Mouse (Mus musculus): ENCODE measurements around the gene Rps26. TPM values are rescaled to one million over a fixed set of nuclear protein-coding genes. Genes with fewer than 3 reads are reported as not detected.
"Not testable (repeated sequence)": the region's sequence is repeated elsewhere in the genome, so short reads cannot be mapped to it uniquely, and the experiment has no call there.

Rps26 gene
- total and polyA plus RNA-seq, 3 experiments, result 1,182 to 5,947 (median 4,124) TPM

- TF ChIP-seq POLR2AphosphoS5 (IDR thresholded peaks at IDR 0.05; ENCODE audit: insufficient replicate concordance, low read depth, low read length), result no peak
- no peak for TF ChIP-seq GATA2 (IDR thresholded peaks at IDR 0.05; ENCODE audit: borderline replicate concordance, low read depth, low read length)
- TF ChIP-seq TAL1 (conservative IDR thresholded peaks at IDR 0.05; ENCODE audit: low read depth, low read length), result no peak
- no peak for TF ChIP-seq CTCF (IDR thresholded peaks at IDR 0.05; ENCODE audit: low read depth, low read length)
- no peak for TF ChIP-seq GATA1 (IDR thresholded peaks at IDR 0.05; ENCODE audit: borderline replicate concordance, low read length)
- H3K27me3 ChIP-seq (ENCODE audit: insufficient read depth, low read length), result no peaks in the 10 kb centered on the region
- no peak for DNase-seq (ENCODE audit: low spot score)
- peaks cover 18% of the 10 kb centered on the region for H3K4me1 ChIP-seq (ENCODE audit: insufficient read depth, low read depth, low read length)
- no peak overlapping the region for H3K4me3 ChIP-seq (ENCODE audit: low read depth, low read length)
- no peaks in the 10 kb centered on the region for H3K9me3 ChIP-seq (replicated peaks)
- H3K36me3 ChIP-seq (replicated peaks), result peaks cover 33% of the 10 kb centered on the region
- no peak for ATAC-seq (ENCODE audit: extremely low read depth, insufficient number of reproducible peaks, low FRiP score, poor library complexity, severe bottlenecking)
These were observed 3.8 kb downstream of the Rps26 start for GRCm38 (mm10) chr10:128622702-128623101.

GRCm38 (mm10) chr10:128621986-128622520, 4.5 kb downstream of the Rps26 start:
- no peaks in the 10 kb centered on the region for H3K9me3 ChIP-seq (replicated peaks)
- DNase-seq (ENCODE audit: low spot score) (no peak), ATAC-seq (ENCODE audit: extremely low read depth, insufficient number of reproducible peaks, low FRiP score, poor library complexity, severe bottlenecking) (no peak)
- 0 out of 2 replicates have a peak, but pooled peaks cover 3% of the 10 kb centered on the region for H3K27me3 ChIP-seq (ENCODE audit: insufficient read depth, low read length)
- peaks cover 14% of the 10 kb centered on the region for H3K4me1 ChIP-seq (ENCODE audit: insufficient read depth, low read depth, low read length)
- H3K4me3 ChIP-seq (ENCODE audit: low read depth, low read length), result no peak overlapping the region
- TF ChIP-seq GATA2 (IDR thresholded peaks at IDR 0.05; ENCODE audit: borderline replicate concordance, low read depth, low read length) (no peak), GATA1 (IDR thresholded peaks at IDR 0.05; ENCODE audit: borderline replicate concordance, low read length) (no peak), TAL1 (conservative IDR thresholded peaks at IDR 0.05; ENCODE audit: low read depth, low read length) (no peak), POLR2AphosphoS5 (IDR thresholded peaks at IDR 0.05; ENCODE audit: insufficient replicate concordance, low read depth, low read length) (no peak; the same call in 1 of the 2 replicates), CTCF (IDR thresholded peaks at IDR 0.05; ENCODE audit: low read depth, low read length) (no peak)
- H3K36me3 ChIP-seq (replicated peaks), result peaks cover 33% of the 10 kb centered on the region

- Histone ChIP-seq H3K27me3 (ENCODE audit: insufficient read depth, low read length) (peaks cover 4% of the 10 kb centered on the region; the same call in 1 of the 2 replicates), H3K4me1 (ENCODE audit: insufficient read depth, low read depth, low read length) (peaks cover 23% of the 10 kb centered on the region), H3K36me3 (replicated peaks) (peaks cover 26% of the 10 kb centered on the region), H3K4me3 (ENCODE audit: low read depth, low read length) (no peak overlapping the region), H3K9me3 (replicated peaks) (no peaks in the 10 kb centered on the region)
- TF ChIP-seq GATA2 (IDR thresholded peaks at IDR 0.05; ENCODE audit: borderline replicate concordance, low read depth, low read length), result no peak
- TF ChIP-seq POLR2AphosphoS5 (IDR thresholded peaks at IDR 0.05; ENCODE audit: insufficient replicate concordance, low read depth, low read length), result no peak
- TF ChIP-seq TAL1 (conservative IDR thresholded peaks at IDR 0.05; ENCODE audit: low read depth, low read length), result no peak
- no peak for TF ChIP-seq CTCF (IDR thresholded peaks at IDR 0.05; ENCODE audit: low read depth, low read length)
- no peak for TF ChIP-seq GATA1 (IDR thresholded peaks at IDR 0.05; ENCODE audit: borderline replicate concordance, low read length)
- no peak for DNase-seq (ENCODE audit: low spot score)
- no peak for ATAC-seq (ENCODE audit: extremely low read depth, insufficient number of reproducible peaks, low FRiP score, poor library complexity, severe bottlenecking)
These were observed 6.3 kb downstream of the Rps26 start for GRCm38 (mm10) chr10:128620241-128620640.

DNA sequence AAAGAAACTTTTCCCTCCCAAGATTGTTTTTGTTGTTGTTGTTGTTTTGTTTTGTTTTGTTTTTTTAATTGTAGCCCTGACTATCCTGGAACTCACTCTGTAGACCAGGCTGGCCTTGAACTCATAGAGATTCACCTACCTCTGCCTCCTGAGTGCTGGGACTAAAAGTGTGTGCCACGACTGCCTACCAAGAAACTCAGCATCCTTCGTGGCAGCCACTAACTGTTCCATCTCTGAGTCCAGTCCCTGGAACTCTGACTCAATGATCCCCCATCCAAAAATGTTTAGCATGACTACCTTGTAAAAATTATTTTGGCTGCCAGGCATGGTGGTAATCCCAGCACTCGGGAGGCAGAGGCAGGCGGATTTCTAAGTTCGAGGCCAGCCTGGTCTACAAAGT, 7.4 kb downstream of the Rps26 start:
- not testable (repeated sequence) for H3K9me3 ChIP-seq (replicated peaks); ATAC-seq (ENCODE audit: extremely low read depth, insufficient number of reproducible peaks, low FRiP score, poor library complexity, severe bottlenecking); H3K4me3 ChIP-seq (ENCODE audit: low read depth, low read length); DNase-seq (ENCODE audit: low spot score); H3K27me3 ChIP-seq (ENCODE audit: insufficient read depth, low read length)
- peaks cover 15% of the 10 kb centered on the region for H3K36me3 ChIP-seq (replicated peaks)
- peaks cover 20% of the 10 kb centered on the region for H3K4me1 ChIP-seq (ENCODE audit: insufficient read depth, low read depth, low read length)

DNA sequence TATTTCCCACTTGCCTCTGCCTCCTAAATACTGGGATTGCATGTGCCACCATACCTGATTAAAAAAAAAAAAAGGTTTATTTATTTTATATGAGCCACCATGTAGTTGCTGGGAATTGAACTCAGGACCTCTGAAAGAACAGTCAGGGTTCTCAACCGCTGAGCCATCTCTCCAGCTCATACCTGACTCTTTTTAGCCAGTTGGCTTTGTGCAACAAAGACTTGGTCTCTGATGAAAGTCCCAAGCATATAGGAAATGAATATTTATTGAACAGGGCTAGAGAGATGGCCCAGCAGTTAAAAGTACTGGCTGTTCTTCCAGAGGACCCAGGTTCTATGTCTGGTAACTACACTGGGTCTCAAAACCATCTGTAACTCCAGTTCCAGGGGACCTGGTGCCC, 8.0 kb downstream of the Rps26 start:
- Histone ChIP-seq H3K27me3 (ENCODE audit: insufficient read depth, low read length) (peaks cover 9% of the 10 kb centered on the region; the same call in 1 of the 2 replicates), H3K9me3 (replicated peaks) (no peaks in the 10 kb centered on the region), H3K4me1 (ENCODE audit: insufficient read depth, low read depth, low read length) (peaks cover 19% of the 10 kb centered on the region), H3K4me3 (ENCODE audit: low read depth, low read length) (no peak overlapping the region), H3K36me3 (replicated peaks) (peaks cover 9% of the 10 kb centered on the region)
- DNase-seq (ENCODE audit: low spot score) (no peak), ATAC-seq (ENCODE audit: extremely low read depth, insufficient number of reproducible peaks, low FRiP score, poor library complexity, severe bottlenecking) (no peak)
- TF ChIP-seq POLR2AphosphoS5 (IDR thresholded peaks at IDR 0.05; ENCODE audit: insufficient replicate concordance, low read depth, low read length), result no peak
- no peak for TF ChIP-seq GATA1 (IDR thresholded peaks at IDR 0.05; ENCODE audit: borderline replicate concordance, low read length)
- no peak for TF ChIP-seq CTCF (IDR thresholded peaks at IDR 0.05; ENCODE audit: low read depth, low read length)
- no peak for TF ChIP-seq GATA2 (IDR thresholded peaks at IDR 0.05; ENCODE audit: borderline replicate concordance, low read depth, low read length)
- no peak for TF ChIP-seq TAL1 (conservative IDR thresholded peaks at IDR 0.05; ENCODE audit: low read depth, low read length)

DNA sequence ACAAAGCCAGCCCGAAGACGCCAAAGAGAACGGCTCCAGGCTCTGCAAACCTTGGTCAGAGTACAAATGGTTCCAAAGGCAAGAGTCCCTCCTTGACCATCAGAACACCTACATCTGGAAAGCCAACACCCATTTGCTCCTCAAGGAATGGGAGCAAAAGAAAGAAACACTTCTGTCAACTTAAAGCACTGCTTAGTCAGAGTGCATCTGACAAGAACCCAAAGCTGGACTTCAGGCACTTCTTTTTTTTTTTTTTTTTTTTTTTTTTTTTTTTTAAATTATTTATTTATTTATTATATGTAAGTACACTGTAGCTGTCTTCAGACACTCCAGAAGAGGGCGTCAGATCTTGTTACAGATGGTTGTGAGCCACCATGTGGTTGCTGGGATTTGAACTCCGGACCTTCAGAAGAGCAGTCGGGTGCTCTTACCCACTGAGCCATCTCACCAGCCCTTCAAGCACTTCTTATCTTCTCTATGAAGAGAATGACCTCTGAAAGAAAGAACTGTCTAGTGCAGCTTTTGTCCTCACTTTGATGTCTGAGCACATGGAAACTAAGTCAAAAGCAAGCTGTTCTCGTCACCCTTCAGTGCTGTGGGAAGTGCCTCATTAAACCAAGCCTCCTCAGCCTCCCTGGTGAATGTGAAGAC, 10.6 kb downstream of the Rps26 start:
- ATAC-seq (ENCODE audit: extremely low read depth, insufficient number of reproducible peaks, low FRiP score, poor library complexity, severe bottlenecking); DNase-seq (ENCODE audit: low spot score): not testable (repeated sequence)
- peaks cover 12% of the 10 kb centered on the region; the same call in 1 of the 2 replicates for H3K27me3 ChIP-seq (ENCODE audit: insufficient read depth, low read length)

More for the DNA sequence above, 10.6 kb downstream of the Rps26 start:
- peaks cover 27% of the 10 kb centered on the region for H3K4me1 ChIP-seq (ENCODE audit: insufficient read depth, low read depth, low read length)
- H3K4me3 ChIP-seq (ENCODE audit: low read depth, low read length); H3K36me3 ChIP-seq (replicated peaks); H3K9me3 ChIP-seq (replicated peaks): not testable (repeated sequence)

All from G1E (cell line).